Mouse (Mus musculus) c-Kit-positive CD71-positive TER-119-negative erythroid progenitor cells, embryonic 14.5 days (primary cell): ENCODE results near the gene Tnip1.

ENCODE experiments used
- DNase-seq: peaks from one replicate; pipeline ENCODE4 v3.0.0-alpha.2; 2013; ENCODE audit warnings: low read depth

Tnip1 gene

DNA sequence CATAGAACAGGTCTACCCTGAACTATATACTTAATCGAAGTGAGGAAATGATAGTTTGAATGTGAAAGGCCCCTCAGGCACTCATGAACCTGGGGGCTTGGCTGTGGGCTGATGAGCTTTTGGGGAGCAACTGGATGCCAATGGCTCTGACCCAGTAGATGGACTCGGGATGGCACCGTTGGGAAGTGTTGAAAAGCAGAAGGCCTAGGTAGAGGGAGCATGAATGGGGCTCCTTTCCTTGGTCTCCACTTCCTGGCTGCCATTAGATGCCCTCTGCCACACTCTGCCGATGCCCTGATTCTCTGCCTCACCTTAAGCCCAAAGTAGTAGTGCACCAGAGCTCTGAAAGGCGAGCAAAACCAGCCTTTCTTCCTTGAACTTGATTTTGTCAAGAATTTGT is 86.7 kb downstream of the Tnip1 start:
- DNase-seq = no peak

DNA sequence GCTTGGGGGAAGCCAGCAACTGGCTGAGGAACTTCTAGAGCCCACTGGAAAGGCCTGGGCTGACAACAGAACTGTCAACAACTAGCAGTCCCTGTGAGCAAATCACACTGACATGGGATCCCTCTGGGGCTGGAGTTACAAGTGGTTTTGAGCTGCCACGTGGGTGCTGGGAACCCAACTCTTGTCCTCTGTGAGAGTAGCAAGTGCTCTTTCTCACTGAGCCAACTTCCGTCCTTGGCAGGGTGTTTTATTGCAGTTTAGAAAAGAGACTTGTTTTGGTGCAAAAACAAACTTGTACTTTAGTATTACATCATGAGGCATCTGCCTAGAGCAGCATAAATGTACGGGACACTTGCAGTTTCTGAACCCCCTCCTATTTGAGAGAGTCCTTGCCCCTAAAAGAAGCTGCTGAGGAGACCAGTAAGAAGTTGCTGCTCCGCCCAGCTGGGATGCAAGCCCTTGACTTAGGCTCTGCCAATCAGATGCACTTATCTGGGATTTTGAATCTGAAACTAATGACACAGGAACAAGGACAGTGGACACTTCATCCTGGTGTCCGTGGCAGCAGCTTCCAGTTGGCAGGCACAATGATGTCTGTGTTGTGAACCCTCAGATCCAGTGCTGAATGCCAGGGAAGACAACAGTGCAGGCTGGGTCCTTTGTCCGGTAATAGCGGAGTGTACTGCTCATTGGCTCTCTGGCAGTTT is 90.7 kb downstream of the Tnip1 start:
- DNase-seq = no peak

DNA sequence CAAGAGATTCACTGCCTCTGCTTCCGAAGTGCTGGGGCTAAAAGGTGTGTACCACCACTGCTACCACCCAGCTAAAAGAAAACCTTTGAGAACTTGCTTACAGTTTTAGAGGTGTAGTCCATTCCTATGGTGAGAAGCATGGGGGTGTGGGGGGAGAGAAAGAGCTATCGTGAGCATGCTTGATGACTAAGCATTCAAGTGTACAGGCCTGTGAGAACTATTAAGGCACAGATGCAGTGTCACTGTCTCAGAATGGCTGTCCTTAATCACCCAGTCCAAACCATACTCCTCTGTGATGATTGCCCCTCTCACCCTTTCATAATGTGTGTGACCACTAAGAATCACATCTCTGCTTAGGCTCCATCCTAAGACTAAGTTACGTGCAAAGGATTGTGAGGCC is 93.4 kb downstream of the Tnip1 start:
- no peak for DNase-seq

DNA sequence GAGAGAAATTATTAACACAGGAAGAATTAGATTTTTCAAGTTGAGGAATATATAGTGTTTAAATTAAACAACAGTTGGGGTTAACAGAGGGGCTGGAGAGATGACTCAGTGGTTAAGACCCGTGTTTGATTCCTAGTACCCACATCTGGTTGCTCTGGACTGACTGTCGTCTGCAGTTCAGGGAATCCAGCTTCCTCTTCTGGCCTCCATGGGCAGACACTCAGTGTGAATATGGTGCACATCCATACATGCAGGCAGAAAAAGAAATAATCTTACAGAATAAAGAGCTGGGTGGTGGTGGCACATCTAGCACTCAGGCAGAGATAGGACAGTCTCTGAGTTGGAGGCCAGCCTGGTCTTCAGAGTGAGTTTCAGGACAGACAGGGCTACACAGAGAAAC is 94.3 kb downstream of the Tnip1 start:
- no peak for DNase-seq

DNA sequence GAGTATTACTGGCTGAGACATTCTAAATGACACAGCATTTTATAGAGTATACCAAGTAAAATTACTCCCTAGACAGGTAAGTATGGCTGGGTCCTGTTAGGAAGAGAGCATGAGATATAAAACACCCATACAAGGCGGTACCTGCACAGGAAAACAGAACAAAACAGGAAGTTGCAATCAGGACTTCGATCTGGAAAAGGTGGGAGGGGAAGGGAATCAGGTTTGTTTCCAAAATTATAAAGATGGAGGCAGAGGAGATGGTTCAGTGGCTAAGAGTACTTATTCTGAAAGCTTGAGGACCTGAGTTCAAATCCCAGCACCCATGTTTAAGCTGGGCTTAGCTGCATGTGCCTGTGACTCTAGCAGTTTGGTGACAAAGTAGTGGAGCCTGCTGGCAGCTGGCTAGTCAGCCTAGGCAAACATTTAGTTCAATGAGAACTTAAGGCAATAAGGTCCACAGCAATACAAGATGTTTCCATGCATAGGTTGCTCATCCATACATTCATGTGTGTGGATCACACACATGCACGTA is 94.7 kb downstream of the Tnip1 start:
- DNase-seq = no peak

DNA sequence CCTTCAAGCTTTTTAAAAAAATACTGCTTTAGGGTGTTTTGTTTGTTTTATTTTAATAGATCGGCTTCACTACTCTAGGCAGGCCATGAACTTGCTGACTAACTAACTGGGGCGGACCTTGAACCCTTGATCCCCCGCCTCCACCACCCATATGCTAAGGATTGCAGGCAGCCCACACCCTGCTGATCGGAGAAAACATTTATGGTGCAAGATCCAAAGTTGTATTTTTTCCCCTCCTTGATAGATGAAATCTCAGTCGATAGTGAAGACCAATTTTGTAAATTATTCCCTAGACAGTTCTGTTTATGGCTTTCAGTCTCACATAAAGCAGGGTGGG is 95.7 kb downstream of the Tnip1 start:
- DNase-seq = no peak

DNA sequence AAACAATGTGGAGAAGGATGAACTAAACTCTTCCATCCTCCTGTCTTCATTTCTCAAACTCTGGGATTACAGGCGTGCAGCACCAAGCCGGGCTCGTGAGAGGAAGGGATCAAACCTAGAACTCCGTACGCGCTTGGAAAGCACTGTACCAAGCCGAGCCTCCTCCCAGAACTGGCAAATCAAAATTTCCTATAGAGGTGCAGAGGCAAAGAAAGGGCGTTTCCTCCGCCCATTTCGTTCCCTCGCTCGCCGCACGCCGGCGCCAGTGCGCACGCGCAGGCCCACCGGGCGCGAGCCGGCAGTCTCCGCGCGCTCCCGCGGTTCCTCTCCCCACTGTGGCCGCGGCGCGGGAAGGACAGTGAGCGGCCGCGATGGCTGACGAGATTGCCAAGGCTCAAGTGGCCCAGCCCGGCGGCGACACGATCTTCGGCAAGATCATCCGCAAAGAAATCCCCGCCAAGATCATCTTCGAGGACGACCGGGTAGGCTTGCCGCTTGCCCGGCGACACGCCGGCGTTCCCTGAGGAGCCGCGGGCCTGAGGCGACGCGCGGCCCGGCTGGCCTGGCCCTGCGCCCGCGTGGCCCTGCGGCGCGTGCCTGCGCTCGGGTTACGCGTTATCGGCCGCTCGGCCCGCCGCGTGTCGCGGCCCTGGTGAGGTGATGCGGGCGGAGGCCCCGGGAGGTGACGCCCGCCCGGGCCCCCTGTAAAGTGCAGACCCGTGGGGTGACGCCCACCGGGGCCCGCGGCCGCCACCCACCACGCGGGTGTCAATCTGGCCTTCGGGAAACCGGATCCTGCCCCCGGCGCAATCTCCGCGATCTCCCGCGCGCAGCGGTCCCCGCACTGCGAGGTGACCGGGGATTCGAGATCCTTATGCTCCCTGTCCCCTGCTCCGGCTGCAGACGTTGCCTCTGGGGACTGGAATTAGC is 96.3 kb downstream of the Tnip1 start, which contains the start of gene Hint1:
Gene Hint1, plus strand, starts transcription at position 265 of the 930 bp plus-strand sequence.
- DNase-seq = peak; percentile 71

DNA sequence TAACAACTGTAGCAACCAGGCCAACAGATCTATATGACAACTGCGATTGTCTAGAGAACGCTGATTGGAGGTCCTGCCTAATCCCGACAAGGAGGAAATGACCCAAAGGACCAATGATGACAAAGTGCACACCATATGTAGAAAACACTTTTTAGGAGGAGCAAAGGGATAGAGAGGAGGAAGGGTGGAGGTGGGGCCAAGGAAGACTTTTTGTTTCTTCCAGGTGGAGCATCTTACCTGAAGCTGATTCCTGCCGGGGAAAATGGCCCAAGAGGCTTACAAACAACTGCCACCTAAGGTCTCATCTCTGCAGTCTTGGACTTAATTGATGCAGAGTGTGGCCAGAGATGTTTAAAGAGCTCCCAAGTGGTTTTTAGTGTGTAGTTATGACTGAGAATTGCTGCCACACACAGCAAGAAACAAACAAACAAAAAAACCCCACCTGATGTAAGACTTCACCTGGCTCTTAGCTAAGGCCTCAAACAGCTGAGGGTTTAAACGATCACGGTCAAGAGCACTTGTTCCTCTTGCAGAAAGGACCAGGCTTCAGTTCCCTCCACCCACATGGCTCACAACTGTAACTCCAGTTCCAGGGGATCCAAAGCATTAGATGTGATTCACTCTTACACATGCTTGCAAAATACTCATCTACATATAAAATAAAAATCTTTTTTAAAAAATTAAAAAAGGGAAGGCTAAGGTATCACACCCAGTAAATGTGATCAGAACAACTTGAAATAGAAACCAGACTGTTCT is 97.2 kb downstream of the Tnip1 start:
- no peak for DNase-seq

DNA sequence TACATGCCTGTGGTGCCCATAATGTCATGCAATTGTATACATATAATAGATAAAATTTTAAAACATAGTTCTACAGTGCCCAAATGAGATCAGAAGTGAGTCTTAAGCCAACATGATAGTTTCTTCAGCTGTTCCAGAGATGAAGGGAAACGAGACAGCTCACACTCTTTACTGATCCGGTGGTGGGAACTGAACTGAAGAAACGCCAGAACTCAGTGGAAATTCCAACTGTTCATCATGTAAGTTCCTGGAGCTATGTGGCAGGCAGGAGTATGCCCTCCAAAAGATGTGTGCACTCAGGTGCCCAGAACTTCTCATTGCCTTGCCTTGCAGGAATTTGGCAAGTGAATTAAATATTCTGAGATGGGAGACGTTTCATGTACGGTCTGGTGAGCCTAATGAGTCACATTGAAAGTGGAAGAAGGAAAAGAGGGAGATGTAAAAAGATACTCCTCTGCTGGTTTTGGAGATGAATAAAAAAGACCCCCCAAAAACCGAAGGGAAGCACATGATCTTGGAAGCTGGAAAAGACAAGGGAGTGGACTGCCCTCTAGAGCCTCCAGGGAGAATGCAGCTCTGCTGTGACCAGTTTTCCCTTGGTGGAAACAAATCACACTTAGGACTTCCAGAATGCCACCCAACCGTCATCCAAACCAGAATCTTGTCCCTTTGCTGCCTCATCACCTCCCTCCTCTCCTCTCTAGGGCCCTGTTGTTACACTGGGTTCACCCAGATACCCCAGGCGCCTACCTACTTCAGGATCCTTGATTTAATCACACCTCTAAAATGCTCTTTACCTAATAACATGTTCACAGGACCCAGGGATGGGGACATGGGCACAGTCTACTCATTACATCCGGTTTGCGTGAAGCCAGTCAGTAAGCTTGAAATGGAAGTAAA is 99.8 kb downstream of the Tnip1 start:
- DNase-seq = no peak

DNA sequence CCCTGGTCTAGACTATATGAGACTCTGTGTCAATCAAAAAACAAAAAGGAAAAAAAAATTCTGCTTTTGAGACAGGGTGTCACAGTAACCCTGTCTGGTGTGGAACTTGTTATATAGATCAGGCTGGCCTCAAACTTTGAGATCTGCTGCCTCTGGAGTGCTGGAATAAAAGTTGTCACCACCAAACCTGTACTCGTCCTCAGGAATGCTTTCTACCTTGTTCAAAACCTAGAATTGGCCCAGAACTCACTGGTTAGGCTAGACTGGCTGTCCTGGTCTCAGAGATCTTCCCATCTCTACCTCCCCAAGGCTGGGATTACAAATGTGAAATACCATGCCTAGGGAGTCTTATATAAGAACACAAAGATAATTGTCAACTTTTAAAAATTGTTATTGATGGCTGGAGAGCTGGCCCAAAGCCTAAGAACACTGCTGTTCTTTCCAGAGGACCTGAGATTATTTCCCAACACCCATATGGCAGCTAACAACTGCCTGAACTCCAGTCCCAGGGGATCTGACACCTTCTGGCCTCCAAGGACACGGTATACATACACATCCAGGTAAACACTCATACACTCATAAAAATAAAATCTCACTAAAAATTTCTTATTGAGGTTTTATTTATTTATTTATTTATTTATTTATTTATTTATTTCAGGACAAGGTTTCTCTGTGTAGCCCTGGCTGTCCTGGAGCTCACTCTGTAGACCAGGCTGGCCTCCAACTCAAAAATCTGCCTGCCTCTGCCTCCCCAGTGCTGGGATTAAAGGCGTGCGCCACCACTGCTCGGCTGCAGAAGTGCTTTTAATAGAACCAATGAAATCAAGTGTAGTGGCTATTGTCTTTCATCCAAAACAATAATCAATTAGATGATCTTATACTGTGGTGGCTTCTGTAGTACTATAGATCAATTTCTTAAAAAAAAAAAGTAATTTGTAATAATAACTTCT is 101.0 kb downstream of the Tnip1 start:
- no peak for DNase-seq
